Mouse (Mus musculus) small intestine, adult 2 months (tissue): Measurements from ENCODE around the gene Nos1.

Experiments used
- CTCF ChIP-seq: fragments of 200-500 bp; IDR thresholded peaks from 2 replicates; pipeline ENCODE4 v1.5.1; 2012; ENCODE audit warnings: low read depth, mild to moderate bottlenecking, control low read depth, inconsistent platforms, low read length, moderate library complexity, mixed read lengths; ENCODE audit not compliant: insufficient replicate concordance, insufficient read length; ENCODE audit errors: extremely low read depth
- POLR2A ChIP-seq: fragments of 200-500 bp; IDR thresholded peaks from 2 replicates; pipeline ENCODE4 v1.6.1; 2012; ENCODE audit warnings: low read depth, mild to moderate bottlenecking, control low read depth, inconsistent platforms, low read length, moderate library complexity

DNA sequence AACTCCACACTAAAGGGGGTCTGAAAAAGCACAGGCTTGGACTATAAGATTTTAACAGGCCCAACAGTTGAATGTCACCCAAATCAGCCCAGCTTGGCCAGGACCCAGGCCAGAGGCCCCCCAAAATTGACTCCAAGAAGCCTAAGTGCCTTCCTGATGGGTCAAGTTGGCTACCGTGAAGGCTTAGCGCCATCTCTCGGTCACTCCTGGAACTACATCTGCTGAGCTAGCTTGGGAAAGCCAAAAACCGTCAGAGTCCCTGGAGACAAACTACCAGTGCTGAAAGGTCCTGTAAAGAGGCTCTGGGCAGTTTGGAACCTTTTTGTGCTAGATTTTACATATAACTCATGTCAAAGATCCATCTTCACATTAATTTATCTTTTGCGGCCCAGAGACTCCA lies 56.1 kb downstream of the Nos1 start:
- TF ChIP-seq CTCF (peak; percentile 69; the same call in 1 of the 2 replicates), POLR2A (no peak)
